Mouse (Mus musculus) ovary, postnatal 14 days (tissue): ENCODE measurements around the gene Tut7.
"Not testable (repeated sequence)": the region's sequence is repeated elsewhere in the genome, so short reads cannot be mapped to it uniquely, and the experiment has no call there.

Experiments
- DNase-seq: peaks from one replicate; pipeline ENCODE4 v3.0.0; 2022; ENCODE audit warnings: low spot score

Tut7 gene

GRCm38 (mm10) chr13:59766786-59767515, 56.0 kb downstream of the Tut7 start:
- DNase-seq = no peak

- no peak for DNase-seq
These were observed 60.2 kb downstream of the Tut7 start for GRCm38 (mm10) chr13:59762791-59763190.

- no peak for DNase-seq
These were observed 66.0 kb downstream of the Tut7 start for GRCm38 (mm10) chr13:59756906-59757305.

- no peak for DNase-seq
These were observed 72.6 kb downstream of the Tut7 start for GRCm38 (mm10) chr13:59750310-59750709.

- no peak for DNase-seq
These were observed 76.2 kb downstream of the Tut7 start, which contains the start of gene 1700014D04Rik for GRCm38 (mm10) chr13:59746711-59747110. 1700014D04Rik (minus strand) TSS chr13:59746752.

GRCm38 (mm10) chr13:59746164-59746563, 76.8 kb downstream of the Tut7 start:
- no peak for DNase-seq

- no peak for DNase-seq
These were observed 77.5 kb downstream of the Tut7 start for GRCm38 (mm10) chr13:59745462-59745861.

GRCm38 (mm10) chr13:59741697-59742096, 81.2 kb downstream of the Tut7 start:
- DNase-seq = no peak

GRCm38 (mm10) chr13:59741096-59741495, 81.9 kb downstream of the Tut7 start:
- no peak for DNase-seq

GRCm38 (mm10) chr13:59739397-59739796, 83.5 kb downstream of the Tut7 start:
- no peak for DNase-seq

GRCm38 (mm10) chr13:59738455-59738854, 84.5 kb downstream of the Tut7 start:
- DNase-seq = no peak

GRCm38 (mm10) chr13:59735190-59735589, 87.8 kb downstream of the Tut7 start:
- no peak for DNase-seq

- not testable (repeated sequence) for DNase-seq
These were observed 88.6 kb downstream of the Tut7 start for GRCm38 (mm10) chr13:59734347-59734746.

GRCm38 (mm10) chr13:59733936-59734335, 89.0 kb downstream of the Tut7 start:
- no peak for DNase-seq

- no peak for DNase-seq
These were observed 91.3 kb downstream of the Tut7 start, which contains the start of gene Spata31d1d for GRCm38 (mm10) chr13:59731652-59732051. Spata31d1d (minus strand) TSS chr13:59731752.

GRCm38 (mm10) chr13:59728378-59729093, 94.4 kb downstream of the Tut7 start:
- peak; percentile 77 for DNase-seq

- no peak for DNase-seq
These were observed 96.6 kb downstream of the Tut7 start for GRCm38 (mm10) chr13:59726139-59726867.

GRCm38 (mm10) chr13:59722089-59722488, 100.9 kb downstream of the Tut7 start:
- not testable (repeated sequence) for DNase-seq
